Mouse (Mus musculus) testis, adult 2 months (tissue): ENCODE measurements around the gene Nrgn.

Source experiments
- CTCF ChIP-seq: fragments of 200-500 bp; IDR thresholded peaks from 2 replicates; pipeline ENCODE4 v1.5.1; 2012; ENCODE audit warnings: low read depth, mild to moderate bottlenecking, inconsistent platforms, low read length, moderate library complexity; ENCODE audit not compliant: control insufficient read depth, insufficient read depth, insufficient replicate concordance
- POLR2A ChIP-seq: fragments of 200-500 bp; IDR thresholded peaks from 2 replicates; pipeline ENCODE4 v1.6.1; 2012; ENCODE audit warnings: low read depth, mild to moderate bottlenecking, inconsistent platforms, low read length, moderate library complexity; ENCODE audit not compliant: control insufficient read depth

DNA sequence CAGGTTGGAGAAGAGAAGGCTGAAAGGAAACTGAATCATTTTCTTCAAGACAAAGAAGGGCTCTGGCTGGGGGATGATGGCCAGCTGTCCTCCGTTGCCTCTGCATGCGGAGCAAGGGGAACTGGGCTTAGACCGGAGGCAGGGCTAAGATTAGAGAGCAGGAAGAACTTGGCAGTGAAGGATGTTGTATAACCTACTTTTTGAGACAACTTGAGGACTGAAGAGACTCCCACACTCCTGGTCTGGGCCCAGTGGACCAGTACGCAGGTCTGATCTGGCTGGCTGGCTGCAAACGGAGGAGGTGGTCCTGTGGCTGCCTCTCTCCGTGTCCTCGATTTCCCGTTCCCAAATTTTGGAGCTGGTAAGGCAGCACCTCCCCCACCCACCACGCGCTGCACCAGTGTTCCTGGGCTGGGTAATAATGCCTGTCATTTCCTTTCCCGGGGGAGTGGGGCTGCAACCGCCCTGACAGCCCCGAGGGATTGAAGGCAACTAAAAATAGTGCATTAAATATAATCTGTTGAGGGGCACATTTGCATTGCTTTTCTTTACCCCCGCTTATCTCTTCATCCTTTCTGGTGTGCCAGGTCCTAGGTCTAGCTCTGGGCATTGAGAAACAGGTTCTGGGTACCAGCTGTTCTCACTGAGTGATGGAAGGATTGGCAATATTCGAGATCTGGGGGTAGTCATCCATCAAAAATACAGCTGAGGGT is 15.3 kb upstream of the Nrgn start:
- TF ChIP-seq CTCF (no peak), POLR2A (no peak)
